Mouse (Mus musculus) gonadal fat pad, adult 2 months (tissue): ENCODE results near the gene Kcnj15. TPM values are rescaled to one million over a fixed set of nuclear protein-coding genes. Genes with fewer than 3 reads are reported as not detected.

ENCODE experiments used
- DNase-seq: peaks from one replicate; pipeline ENCODE4 v3.0.0-alpha.2; 2012; ENCODE audit warnings: low read depth
- polyA plus RNA-seq: library from polyadenylated mRNA; depleted of rRNA; stranded (reverse); fragments of >200 nt; gene quantifications from 2 replicates; pipeline ENCODE4 v1.2.3, GENCODE M21; 2012

The Kcnj15 gene
- polyA plus RNA-seq, 1 experiment, result 29.4 TPM

DNA sequence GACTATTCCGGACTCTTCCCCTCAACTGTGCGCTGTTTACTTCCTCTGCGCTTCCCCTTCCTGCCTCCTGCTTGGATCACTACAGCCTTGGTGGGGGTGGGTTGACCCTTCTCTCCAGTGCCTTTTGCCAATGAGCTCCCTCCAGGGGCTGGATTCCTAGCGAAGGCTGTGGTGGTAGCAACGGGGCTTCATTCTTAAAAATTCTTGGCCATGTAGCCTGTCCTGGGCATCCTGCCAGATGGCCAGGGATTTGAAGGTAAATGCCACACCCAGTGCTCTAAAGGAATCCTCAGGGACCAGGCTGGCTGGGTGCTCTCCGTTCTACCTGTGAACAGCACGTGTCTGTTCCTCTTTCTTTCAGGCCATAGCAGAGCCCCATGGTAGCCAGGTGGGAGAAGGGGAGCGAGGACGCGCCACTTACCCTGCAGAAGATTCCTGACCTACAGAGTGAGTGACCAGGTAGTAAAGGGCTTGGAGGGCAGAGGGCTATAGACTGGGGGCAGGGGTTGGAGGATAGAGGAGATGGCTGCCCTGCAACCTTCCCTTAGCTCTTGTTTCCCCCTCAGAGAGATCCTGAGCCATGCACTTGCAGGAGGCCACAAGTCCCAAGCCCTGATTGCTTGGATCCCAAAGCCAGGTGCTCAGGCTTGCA lies 34.2 kb downstream of the Kcnj15 start:
- DNase-seq, result no peak

DNA sequence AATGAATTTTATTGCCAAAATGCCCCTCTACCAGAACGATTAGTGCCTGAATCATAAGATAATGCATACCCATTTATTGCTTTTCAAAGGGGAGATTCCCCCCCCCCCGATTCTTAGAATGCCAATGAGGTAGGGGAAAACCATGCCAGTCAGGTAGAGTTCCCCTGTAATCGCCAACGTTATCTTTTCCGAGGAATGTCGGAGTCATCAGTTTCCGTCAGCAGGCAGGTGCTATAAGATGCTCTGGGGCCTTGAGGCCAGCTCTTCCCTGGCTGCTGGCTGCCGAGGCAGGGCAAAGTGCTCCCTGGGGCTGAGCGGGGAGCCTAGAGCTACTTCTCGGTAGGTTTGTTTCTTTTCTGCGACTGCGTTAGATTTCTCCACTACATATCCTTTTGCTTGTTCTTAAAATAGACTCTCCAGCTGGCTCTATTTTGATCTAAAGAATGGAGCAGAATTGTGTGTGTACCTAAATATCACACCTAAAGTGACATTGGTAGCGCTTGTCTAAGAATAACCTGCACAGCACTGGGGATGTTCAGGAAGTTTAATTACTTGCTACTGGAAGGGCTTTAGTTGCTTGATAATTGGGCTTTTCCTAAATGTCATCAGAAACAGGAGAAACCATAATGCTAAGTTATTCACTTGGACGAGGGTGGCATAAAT lies 35.6 kb downstream of the Kcnj15 start:
- DNase-seq, result no peak

DNA sequence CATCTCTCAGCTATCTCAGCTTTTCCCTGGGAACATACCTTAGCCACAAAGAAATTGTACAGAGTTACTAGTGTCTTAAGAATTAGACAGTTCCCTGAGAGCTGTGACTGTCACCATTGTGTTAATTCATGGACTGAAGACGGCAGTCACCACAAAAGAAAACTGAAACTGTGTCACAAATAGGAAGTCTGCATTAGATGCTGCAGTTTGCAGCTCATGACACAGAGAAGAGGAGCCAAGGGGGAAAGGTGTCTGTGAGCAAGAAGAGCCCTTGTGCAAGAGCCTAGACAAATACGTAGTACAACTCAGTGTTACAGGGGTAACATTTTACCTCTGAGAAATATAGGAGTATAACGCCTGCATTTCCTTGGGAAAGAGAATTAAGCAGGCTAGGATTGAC lies 40.3 kb downstream of the Kcnj15 start:
- no peak for DNase-seq

DNA sequence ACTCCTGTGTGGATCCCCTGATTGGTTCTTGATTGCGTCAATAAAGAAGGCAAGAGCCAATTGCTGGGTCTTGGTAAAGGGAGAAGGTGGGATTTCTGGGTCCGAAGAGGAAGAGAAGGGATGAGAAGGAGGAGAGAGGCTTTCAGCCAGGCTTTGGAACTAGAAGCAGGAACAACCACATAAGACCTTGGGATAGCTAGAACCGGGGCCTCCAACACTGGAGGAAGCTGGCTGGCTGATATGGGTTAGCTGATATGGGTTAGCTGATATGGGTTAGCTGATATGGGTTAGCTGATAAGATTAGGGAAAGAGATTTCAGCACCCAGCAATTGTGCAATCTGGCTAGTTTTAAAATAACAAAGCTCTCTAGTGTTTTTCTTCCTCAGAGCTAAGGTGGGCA lies 44.3 kb downstream of the Kcnj15 start:
- DNase-seq, result no peak

DNA sequence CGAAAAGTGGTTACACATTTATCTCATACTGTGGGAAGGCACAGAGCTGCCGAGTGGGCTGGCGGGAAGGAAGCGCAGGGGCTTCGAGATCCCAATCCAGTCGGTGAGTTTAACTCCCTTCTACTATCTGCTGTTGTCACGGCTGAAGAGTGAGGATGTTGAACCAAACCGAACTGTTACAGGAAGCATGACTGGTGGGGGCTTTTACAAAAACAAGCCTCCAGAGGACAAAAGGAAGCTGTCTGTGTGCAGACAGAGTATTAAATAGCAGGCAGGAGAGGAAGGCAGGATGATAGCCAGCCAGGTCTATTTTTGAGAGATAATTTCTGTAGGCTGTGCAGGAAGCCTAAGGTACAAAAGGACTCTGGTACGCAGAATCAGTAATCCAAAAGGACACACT lies 46.3 kb downstream of the Kcnj15 start:
- DNase-seq, result no peak

DNA sequence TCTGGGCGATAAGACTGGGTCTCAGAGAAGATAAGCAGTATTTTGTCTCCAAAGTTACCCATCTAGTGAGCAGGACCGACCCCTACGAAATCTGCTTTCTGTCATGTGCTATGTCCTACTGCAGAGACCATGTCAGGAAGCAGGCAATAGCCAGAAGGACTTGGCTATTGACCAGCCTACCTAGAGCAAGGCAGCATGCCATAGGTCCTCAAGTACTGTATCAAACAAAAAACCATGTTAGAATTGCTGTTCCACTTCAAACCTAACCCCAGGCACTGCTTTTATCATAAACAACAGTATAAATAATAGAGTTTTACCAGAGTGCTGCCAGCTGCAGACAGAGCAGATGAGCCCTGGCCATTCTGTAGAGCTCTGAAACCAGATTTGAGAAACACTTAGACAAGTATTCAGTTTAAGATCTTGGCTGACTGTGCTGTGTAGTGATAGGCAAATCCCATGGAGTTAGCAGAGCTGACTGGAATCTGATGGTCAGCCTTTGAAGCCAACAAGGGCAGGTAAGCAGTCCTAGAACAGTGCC lies 50.5 kb downstream of the Kcnj15 start:
- DNase-seq, result no peak

DNA sequence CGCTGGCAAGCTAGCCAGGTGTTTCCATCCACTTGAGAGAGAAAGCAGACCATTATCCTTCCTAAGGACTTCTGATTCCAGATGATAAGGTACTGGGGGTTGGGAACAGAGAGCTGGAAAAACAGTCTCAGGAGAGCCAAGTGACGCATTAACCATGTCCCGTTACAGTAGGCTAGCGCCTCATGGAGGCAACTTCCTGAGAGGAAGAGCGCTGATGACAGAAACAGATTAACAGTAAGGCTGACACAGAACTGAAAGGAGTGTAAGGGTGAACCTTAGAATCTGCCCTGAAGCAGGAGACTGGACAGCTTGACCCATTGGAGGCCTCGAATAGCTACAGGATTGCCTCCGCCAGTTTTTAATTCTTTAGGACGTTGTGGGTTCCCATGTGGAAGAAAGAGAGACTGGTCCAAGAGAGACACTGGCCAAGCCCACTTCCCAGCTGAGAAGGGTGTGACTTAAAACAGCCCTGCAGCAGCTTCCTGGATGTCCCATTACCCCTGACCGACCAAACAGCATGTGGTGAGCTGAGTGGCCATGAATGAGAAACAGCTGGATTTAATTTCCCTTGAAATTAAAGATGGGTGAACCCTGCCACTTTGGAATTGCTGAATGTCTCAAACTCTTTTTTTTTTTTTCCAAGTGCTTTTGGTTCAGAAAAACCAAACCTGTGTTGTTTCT lies 64.7 kb downstream of the Kcnj15 start:
- DNase-seq, result no peak

DNA sequence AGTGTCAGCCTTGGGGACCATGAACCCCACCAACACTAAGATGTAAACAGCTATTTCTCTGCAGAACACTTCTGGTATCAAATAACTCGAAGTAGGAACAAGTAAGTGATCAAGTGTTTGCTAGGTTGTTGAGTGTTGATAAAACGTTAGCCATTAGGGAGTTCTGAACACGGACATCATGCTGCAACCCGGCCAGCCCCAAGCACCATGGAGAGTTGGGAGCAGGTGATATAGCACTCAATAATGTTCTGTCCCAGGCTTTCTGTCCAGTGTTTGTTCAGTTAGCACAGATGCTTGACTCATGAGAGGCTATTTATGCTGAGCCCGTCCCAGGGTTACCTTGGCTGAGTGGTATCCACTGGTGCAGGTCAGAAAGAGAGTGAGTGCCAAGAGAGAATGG lies 74.8 kb downstream of the Kcnj15 start:
- DNase-seq, result no peak

DNA sequence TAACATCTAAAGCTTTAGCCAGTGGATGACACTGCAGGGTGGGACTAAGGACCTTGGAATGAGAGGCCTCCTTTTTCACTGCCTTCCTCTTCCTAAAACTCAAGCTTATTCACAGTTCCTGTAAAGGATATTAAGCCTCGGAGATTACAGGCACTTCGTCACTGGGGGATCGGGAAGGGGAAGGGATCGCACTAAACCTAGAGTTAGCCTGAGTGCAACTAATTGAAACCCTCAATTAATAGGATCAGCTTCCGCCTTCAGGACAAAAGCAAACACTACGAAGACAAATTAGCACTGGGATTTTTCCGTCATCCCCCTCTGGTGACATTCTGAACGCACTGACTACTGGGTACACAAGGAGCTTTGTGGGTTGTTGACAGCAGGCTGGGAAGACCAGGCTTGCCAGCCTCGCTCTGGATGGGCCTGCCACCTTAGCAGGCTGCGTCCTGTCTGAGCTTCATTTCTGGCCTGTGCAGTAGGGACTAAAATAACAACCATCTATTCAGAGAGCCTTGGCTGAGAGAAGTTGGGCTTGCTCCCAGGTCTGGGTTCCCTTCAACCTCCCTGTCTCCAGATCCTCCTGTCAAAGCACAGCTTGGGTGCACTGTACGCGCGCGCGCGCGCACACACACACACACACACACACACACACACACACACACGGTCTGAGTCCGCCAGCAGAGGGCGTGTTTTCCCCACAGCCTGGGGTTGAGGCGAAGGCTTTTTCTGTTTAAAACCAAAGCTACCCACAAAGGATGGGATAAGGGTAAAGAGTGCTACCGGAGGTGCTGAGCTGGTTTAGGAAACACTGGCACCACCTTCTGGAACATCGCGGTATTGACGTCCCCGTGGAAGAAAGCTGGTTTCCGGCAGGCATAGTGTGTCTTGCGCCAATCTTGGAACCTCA lies 83.8 kb downstream of the Kcnj15 start:
- peak; percentile 23 for DNase-seq

DNA sequence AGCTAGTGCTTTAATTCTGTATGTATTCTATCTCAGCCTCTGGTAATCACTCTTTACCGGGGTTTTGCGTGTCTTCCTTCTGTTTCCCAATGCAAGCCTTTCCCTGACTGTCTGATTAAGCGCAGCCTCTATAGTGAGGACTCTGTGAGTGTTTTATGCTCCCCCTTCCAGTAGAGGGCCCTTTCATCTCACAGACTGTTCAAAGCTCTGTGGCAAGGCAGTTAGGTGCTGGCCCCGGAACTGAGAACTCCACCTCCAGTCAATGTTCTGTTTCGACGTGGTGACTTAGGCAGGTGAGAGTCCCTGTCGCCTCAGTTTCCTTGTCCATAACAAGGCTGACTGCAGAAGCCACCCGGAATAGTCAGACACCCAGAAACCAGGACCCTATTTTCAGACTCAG lies 84.7 kb downstream of the Kcnj15 start:
- DNase-seq, result no peak

DNA sequence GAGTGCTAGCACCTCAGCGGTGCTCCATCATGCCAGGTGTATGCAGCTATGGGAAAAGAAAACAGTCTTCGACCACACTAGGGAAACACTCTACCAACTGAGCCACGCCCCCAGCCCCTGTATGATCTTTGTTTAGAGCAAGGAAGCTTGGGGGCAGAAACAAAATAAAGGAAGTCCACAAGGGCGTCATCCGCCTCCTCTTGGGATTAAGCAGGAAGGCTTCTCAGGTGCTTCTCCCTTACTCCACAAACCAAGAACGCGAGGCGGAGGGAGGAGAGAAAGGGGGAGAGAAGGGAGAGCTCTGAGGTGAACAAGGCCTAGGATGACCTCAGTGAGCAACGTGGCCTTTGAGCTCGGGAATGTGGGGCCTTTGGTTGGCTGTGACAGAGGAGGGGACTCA lies 87.6 kb downstream of the Kcnj15 start:
- DNase-seq, result no peak

DNA sequence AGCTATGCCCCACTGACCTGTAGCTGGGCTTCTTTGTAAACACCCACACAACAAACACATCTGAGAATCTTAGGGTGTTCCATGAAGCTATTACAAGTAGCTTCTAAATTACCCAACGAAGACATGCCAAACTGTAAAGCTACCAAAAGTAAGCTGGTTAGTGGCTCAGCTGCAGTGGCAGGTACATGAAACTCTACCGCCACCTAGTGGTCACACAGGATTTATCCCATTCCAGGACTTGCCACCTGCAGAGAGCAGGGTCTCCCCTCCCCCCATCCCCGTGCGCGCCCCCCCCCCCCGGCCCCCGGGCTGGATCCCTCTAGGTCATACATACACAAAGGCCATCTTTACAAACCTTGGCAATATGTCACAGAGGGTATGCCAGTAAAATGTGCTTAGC lies 88.5 kb downstream of the Kcnj15 start:
- no peak for DNase-seq

DNA sequence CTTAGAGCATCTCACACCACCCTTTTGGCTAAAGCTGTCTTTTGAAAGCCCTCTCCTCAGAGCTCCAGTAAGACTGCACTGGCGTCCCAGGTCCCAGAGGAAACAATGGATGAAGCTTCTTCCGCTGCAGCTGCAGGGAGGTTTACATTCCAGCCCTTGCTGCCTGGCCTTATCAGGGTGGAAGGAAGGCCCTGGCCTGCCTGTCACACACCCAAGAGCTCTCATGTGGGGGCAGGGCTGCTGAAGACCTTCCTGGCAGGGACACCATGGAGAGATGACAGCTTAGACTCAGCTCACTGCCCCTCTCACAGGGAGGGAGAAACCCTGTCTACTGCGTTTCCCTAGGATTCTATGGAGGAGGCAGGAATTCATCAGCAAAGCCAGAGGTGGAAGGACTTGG lies 89.8 kb downstream of the Kcnj15 start:
- no peak for DNase-seq

DNA sequence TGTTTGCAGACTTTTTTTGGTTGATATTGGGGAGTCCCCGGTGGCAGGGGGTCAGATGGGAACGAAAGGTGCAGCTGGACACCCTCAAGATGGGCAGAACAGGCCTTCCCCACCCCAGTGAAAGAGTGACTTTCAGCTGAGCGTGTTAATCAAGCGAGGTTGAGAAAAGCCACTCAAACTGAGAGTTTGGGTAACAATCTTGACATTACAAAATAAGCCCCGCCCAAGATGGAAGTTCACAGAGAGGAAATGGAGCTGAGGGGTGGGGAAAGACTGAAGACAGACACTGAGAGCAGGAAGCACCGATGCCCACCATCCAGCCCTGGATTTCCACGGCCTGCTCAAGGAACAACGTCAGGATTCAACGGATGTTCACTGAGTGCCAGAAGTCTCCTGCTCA lies 91.2 kb downstream of the Kcnj15 start:
- DNase-seq, result no peak

DNA sequence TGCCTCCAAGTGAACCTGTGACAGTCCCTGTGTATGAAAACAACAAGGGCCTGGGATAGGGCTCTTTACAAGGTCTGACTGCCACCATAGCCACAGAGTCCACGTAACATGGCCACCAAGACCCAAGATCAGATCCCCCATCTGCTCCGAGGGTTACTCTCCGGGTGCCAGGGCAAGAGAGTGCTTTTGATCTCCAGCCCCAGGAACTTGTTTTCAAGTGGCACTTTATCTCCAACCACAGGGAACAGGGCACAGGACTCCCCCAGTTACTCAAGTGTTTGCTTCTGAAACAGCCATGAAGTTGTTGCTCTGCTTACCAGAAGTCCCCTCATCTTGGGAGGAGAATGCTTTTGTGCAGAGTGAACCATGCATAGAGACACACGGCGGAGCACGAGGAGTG lies 92.0 kb downstream of the Kcnj15 start:
- DNase-seq, result no peak

DNA sequence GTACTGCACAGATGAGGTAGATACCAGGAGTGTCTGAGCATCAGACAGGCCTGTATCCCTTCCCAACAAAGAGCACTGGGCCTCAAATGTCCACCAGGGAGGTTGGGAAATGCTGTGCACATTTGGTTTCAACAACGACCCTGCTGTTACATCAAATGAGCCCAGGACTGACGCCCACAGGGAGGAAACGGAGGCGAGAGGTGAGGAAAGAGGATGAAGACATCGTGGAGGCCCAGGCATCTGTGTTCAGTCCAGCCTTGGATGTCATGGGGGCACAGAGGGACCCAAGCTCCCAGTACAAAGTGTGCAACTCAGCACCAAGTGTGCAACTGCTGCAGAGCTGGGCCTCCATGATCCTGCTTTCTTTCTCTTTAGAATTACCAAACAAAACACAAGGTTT lies 92.4 kb downstream of the Kcnj15 start:
- no peak for DNase-seq
